Mouse (Mus musculus): ENCODE data around the gene Nt5dc2. TPM values are rescaled to one million over a fixed set of nuclear protein-coding genes. Genes with fewer than 3 reads are reported as not detected.

Gene Nt5dc2
- total and polyA plus RNA-seq, 2 experiments from 2014 or later: 203 to 236 TPM

GRCm38 (mm10) chr14:31133023-31133665, 2.3 kb downstream of the Nt5dc2 start:
- Histone ChIP-seq H3K27ac (peak overlapping the region; percentile 29; the same call in 1 of the 2 replicates), H3K4me1 (ENCODE audit: insufficient read depth, low read length) (peaks cover 35% of the 10 kb centered on the region), H3K4me3 (ENCODE audit: low read length) (no peak overlapping the region), H3K4me2 (ENCODE audit: low read depth, low read length) (peak overlapping the region; percentile 71), H3K36me3 (ENCODE audit: insufficient read depth, low read length) (no peaks in the 10 kb centered on the region), H3K9me3 (ENCODE audit: low read length) (no peaks in the 10 kb centered on the region), H3K27me3 (ENCODE audit: insufficient read depth, low read length) (no peaks in the 10 kb centered on the region), H3K9ac (replicated peaks; ENCODE audit: low read length) (no peak overlapping the region)
- no peak for TF ChIP-seq CTCF (IDR thresholded peaks at IDR 0.05; ENCODE audit: low read depth)
- DNase-seq (ENCODE audit: low spot score): peak; percentile 27
- ATAC-seq: no peak
- 50% methylated on average over 11 of the region's 11 CpGs for WGBS

- ATAC-seq (0 out of 2 replicates have a peak, but pooled peaks have one; percentile 5), DNase-seq (ENCODE audit: low spot score) (peak; percentile 79)
- 53% methylated on average over 25 of the region's 25 CpGs for WGBS
- no peak overlapping the region for H3K4me2 ChIP-seq (ENCODE audit: low read depth, low read length)
- no peak for TF ChIP-seq CTCF (IDR thresholded peaks at IDR 0.05; ENCODE audit: low read depth)
- peaks cover 33% of the 10 kb centered on the region for H3K4me1 ChIP-seq (ENCODE audit: insufficient read depth, low read length)
- peak overlapping the region; percentile 29; the same call in 1 of the 2 replicates for H3K27ac ChIP-seq
- H3K9me3 ChIP-seq (ENCODE audit: low read length): no peaks in the 10 kb centered on the region
- H3K36me3 ChIP-seq (ENCODE audit: insufficient read depth, low read length): peaks cover 6% of the 10 kb centered on the region; the same call in 1 of the 2 replicates
- H3K9ac ChIP-seq (replicated peaks; ENCODE audit: low read length): no peak overlapping the region
- H3K4me3 ChIP-seq (ENCODE audit: low read length): no peak overlapping the region
- H3K27me3 ChIP-seq (ENCODE audit: insufficient read depth, low read length): no peaks in the 10 kb centered on the region
Observed at GRCm38 (mm10) chr14:31134015-31135000, 3.5 kb downstream of the Nt5dc2 start.

DNA sequence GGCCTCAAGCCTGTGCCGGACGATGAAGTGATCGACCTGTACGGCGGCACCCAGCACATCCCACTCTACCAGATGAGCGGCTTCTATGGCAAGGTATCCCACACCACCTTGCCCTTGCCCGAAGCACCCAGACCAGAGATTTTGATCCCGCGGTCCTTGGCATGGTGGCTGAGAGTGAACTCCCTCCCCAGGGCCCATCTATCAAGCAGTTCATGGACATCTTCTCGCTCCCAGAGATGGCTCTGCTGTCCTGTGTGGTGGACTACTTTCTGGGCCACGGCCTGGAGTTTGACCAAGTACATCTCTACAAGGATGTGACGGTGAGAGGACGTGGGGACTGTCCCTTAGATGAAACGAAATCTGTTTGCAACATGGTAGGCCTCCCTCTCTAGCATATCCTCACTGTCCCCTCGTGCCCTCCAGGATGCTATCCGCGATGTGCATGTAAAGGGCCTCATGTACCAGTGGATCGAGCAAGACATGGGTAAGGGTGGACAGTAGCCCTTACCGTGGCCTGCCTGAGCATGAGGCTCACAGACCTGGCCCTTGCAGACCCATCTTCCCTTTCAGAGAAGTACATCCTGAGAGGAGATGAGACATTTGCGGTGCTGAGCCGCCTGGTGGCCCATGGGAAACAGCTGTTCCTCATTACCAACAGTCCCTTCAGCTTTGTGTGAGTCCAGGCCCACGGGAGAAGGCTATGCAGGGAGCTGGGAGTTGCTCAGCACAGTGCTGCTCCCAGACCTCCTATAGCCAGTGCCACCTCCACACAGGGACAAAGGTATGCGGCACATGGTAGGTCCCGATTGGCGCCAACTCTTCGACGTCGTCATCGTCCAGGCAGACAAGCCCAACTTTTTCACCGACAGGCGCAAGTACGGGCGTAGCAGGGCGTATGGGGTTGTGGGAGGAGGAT, 4.9 kb downstream of the Nt5dc2 start:
- DNase-seq (ENCODE audit: low spot score) (no peak), ATAC-seq (no peak)
- Histone ChIP-seq H3K4me1 (ENCODE audit: insufficient read depth, low read length) (peaks cover 26% of the 10 kb centered on the region), H3K27ac (no peak overlapping the region), H3K4me3 (ENCODE audit: low read length) (no peak overlapping the region), H3K36me3 (ENCODE audit: insufficient read depth, low read length) (peaks cover 6% of the 10 kb centered on the region; the same call in 1 of the 2 replicates), H3K9ac (replicated peaks; ENCODE audit: low read length) (no peak overlapping the region), H3K4me2 (ENCODE audit: low read depth, low read length) (no peak overlapping the region), H3K9me3 (ENCODE audit: low read length) (no peaks in the 10 kb centered on the region), H3K27me3 (ENCODE audit: insufficient read depth, low read length) (no peaks in the 10 kb centered on the region)
- 94% methylated on average over 34 of the region's 34 CpGs for WGBS
- TF ChIP-seq CTCF (IDR thresholded peaks at IDR 0.05; ENCODE audit: low read depth): no peak

DNA sequence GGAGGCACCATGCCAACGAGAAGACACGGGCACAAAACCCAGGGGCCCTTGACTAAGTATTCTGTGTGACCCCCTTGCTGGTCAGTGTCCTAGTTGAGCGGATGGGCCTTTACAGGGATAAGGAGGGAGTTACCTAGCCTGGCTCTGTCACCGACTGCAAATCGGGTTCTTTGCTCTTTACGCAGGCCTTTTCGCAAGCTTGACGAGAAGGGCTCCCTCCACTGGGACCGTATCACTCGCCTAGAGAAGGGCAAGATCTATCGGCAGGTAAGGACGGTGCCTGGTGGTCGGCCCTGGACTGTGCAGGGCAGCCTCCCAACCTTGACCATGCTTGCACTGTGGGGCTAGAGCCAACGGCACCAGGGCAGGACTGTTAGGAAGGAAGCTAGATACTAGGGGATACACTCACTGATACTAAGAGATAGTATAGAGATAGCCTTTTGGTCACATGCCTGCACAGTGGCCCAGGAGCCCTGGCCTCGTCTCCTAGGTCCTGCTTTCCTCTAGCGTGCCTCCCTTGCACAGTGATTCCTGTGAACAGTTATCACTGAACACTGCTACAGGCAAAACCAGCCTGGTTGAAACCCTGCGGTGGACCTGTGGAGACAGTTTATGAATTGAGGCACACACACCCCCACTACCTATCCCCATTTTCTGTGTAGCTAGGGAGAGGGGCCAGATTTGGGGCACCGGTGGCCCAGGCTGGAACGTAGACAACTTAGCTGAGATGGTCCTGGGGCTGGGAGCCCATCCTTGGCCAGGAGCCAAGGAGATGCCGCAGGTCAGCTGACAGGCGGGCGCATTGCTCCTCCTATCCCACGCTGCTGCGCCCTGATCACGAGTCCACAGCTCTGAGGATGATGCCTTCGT, 5.8 kb downstream of the Nt5dc2 start:
- no peak overlapping the region for H3K27ac ChIP-seq
- no peak overlapping the region for H3K4me2 ChIP-seq (ENCODE audit: low read depth, low read length)
- no peak overlapping the region for H3K9ac ChIP-seq (replicated peaks; ENCODE audit: low read length)
- no peaks in the 10 kb centered on the region for H3K27me3 ChIP-seq (ENCODE audit: insufficient read depth, low read length)
- H3K9me3 ChIP-seq (ENCODE audit: low read length): no peaks in the 10 kb centered on the region
- no peak overlapping the region for H3K4me3 ChIP-seq (ENCODE audit: low read length)
- 83% methylated on average over 26 of the region's 26 CpGs for WGBS
- DNase-seq (ENCODE audit: low spot score) (no peak), ATAC-seq (no peak)
- H3K4me1 ChIP-seq (ENCODE audit: insufficient read depth, low read length): peaks cover 25% of the 10 kb centered on the region
- no peak for TF ChIP-seq CTCF (IDR thresholded peaks at IDR 0.05; ENCODE audit: low read depth)
- H3K36me3 ChIP-seq (ENCODE audit: insufficient read depth, low read length): peaks cover 6% of the 10 kb centered on the region; the same call in 1 of the 2 replicates

- ATAC-seq (no peak), DNase-seq (ENCODE audit: low spot score) (no peak)
- peak overlapping the region; percentile 22; the same call in 1 of the 2 replicates for H3K27ac ChIP-seq
- peaks cover 6% of the 10 kb centered on the region; the same call in 1 of the 2 replicates for H3K36me3 ChIP-seq (ENCODE audit: insufficient read depth, low read length)
- H3K4me1 ChIP-seq (ENCODE audit: insufficient read depth, low read length): peaks cover 19% of the 10 kb centered on the region
- 72% methylated on average over 10 of the region's 10 CpGs for WGBS
- H3K4me2 ChIP-seq (ENCODE audit: low read depth, low read length): no peak overlapping the region
- TF ChIP-seq CTCF (IDR thresholded peaks at IDR 0.05; ENCODE audit: low read depth): no peak
- H3K9ac ChIP-seq (replicated peaks; ENCODE audit: low read length): no peak overlapping the region
- no peaks in the 10 kb centered on the region for H3K9me3 ChIP-seq (ENCODE audit: low read length)
- no peak overlapping the region for H3K4me3 ChIP-seq (ENCODE audit: low read length)
- H3K27me3 ChIP-seq (ENCODE audit: insufficient read depth, low read length): no peaks in the 10 kb centered on the region
Observed at GRCm38 (mm10) chr14:31137281-31137595, 6.4 kb downstream of the Nt5dc2 start.
